Mouse (Mus musculus) embryo, embryonic 10.5 days (tissue): ENCODE data around the gene Scgb2b18.
"Not testable (repeated sequence)": the region's sequence is repeated elsewhere in the genome, so short reads cannot be mapped to it uniquely, and the experiment has no call there.

Experiments used
- DNase-seq: peaks from one replicate; pipeline ENCODE4 v3.0.0-alpha.2; 2015; ENCODE audit warnings: low spot score

The Scgb2b18 gene

DNA sequence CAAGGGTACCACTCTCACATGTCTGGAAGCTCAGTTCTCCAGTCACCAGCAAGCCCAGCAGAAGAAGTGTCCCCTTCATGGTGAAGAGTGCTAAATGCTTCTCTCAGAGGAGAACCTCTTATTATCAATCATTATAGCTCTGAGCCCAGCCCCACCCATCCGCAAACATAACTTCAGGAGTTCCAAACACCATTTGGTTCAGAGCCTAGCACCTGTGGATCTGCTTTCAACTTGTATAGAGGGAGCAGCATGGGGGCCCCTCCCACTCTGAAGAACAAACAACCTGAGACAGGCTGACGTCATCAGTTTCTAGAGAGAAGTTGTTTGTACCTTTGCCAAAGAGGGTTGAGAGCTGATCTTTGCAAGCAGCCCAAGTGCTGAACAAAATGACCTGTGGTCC is at the start of gene Scgb2b18:
Gene Scgb2b18, minus strand, starts transcription at position 101 of the 400 bp plus-strand sequence.
- DNase-seq = not testable (repeated sequence)

DNA sequence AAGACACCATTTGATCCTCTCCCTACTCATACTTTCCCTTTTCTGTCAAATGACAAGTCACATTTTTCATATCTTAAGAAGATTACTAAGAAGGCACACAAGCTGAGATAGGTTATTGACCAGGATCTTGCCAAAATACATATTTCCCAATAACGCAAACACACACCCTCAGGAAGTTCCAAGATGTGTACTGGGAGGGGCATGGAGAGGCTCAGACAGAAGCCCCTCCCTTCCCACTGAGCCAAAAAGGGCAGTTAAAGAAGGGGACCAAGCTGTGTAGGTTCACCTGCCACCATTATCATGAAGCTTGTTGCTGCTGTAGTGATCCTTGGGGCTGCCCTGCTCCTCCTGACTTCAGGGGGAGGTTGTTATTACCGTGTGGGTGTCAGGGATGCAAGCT is 11.6 kb upstream of the Scgb2b18 start, which contains the start of gene Scgb1b18:
Gene Scgb1b18, plus strand, starts transcription at position 301 of the 400 bp plus-strand sequence.
- DNase-seq = not testable (repeated sequence)
